16 mouse cellular contexts compared by ENCODE assay signal in the genomic region with DNA sequence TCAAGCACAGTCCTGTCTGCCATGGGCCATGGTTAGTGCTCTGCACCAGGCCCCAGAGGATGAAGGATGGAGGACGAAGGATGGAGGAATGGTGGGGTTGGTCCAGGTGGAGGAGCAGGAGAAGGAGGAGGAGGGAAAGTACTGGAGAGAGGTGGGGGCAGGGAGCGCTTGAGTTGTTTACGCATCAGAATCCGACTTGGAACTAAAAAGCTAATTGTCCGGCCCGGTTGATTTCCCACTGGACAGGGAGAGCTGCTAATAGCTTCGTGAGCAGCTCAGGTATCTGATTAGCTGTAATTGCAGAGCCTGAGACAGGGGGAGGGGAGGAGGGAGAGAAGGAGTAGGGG. TPM values are rescaled to one million over a fixed set of nuclear protein-coding genes. Genes with fewer than 3 reads are reported as not detected.
DNase-seq lines count a peak whose midpoint lies in the region; ATAC-seq and TF ChIP-seq lines count a peak whose summit lies in the region.
"Had no signal": no experiment of that assay in that cellular context is flagged by ENCODE, and none has a peak within 500 bp of the region (broad histone marks: within the 10 kb centered on the region; RNA-seq: fewer than 3 reads in every experiment).

No protein-coding gene starts in this region.

- no peak for DNase-seq in forebrain, embryonic 10.5 days (ENCODE audit: extremely low spot score, low spot score)
- DNase-seq in forebrain, embryonic 11.5 days (ENCODE audit: low spot score): no peak
- no peak for DNase-seq in forebrain, postnatal 0 days
- no peak for DNase-seq in limb, embryonic 14.5 days (ENCODE audit: low spot score)
- DNase-seq in T-cell, adult 2 months (ENCODE audit: low spot score): no peak
- no peak for DNase-seq in ovary, postnatal 36 days (ENCODE audit: low spot score)
- no peak for DNase-seq in layer of hippocampus, postnatal 36 days
- DNase-seq: cerebellum, postnatal 25 days; heart, adult 11 months; heart, postnatal 36 days; kidney, postnatal 36 days; liver; lung, postnatal 14 days; thymus, postnatal 36 days had no signal

- no peak for TF ChIP-seq POLR2A in limb, embryonic 14.5 days (IDR thresholded peaks at IDR 0.05; ENCODE audit: borderline replicate concordance, extremely low read depth, insufficient read depth, insufficient read length)

- H3K9ac ChIP-seq in forebrain, embryonic 11.5 days (ENCODE audit: low read length): no peak overlapping the region
- no peak overlapping the region for H3K9ac ChIP-seq in forebrain, postnatal 0 days
- H3K9ac ChIP-seq in limb, embryonic 14.5 days (ENCODE audit: low read depth, low read length, severe bottlenecking): no peak overlapping the region
- 0 out of 2 replicates have a peak overlapping the region, but pooled peaks have one; percentile 23 for H3K9ac ChIP-seq in neural tube, embryonic 15.5 days (replicated peaks)

- TF ChIP-seq CTCF in forebrain, postnatal 0 days (IDR thresholded peaks at IDR 0.05; ENCODE audit: low read depth): no peak

- H3K4me3 ChIP-seq in forebrain, embryonic 10.5 days: 0 out of 2 replicates have a peak overlapping the region, but pooled peaks have one; percentile 23
- H3K4me3 ChIP-seq in forebrain, embryonic 11.5 days (ENCODE audit: low read depth, low read length): no peak overlapping the region
- no peak overlapping the region for H3K4me3 ChIP-seq in forebrain, postnatal 0 days (ENCODE audit: low read depth, low read length)
- H3K4me3 ChIP-seq in limb, embryonic 14.5 days (replicated peaks; ENCODE audit: low read length): no peak overlapping the region
- H3K4me3 ChIP-seq in neural tube, embryonic 15.5 days (replicated peaks): no peak overlapping the region
- H3K4me3 ChIP-seq: myocyte had no signal

- H3K4me2 ChIP-seq in forebrain, embryonic 11.5 days (ENCODE audit: low read depth, low read length, severe bottlenecking): no peak overlapping the region
- H3K4me2 ChIP-seq in forebrain, postnatal 0 days (ENCODE audit: low read depth): peak overlapping the region; percentile 29
- 0 out of 2 replicates have a peak overlapping the region, but pooled peaks have one; percentile 16 for H3K4me2 ChIP-seq in limb, embryonic 14.5 days (replicated peaks; ENCODE audit: low read depth, low read length, severe bottlenecking)
- peak overlapping the region; percentile 34 for H3K4me2 ChIP-seq in neural tube, embryonic 15.5 days

- peak overlapping the region; percentile 60; the same call in 1 of the 2 replicates for H3K27ac ChIP-seq in forebrain, embryonic 10.5 days
- H3K27ac ChIP-seq in forebrain, embryonic 11.5 days (ENCODE audit: low read depth, low read length): no peak overlapping the region; the same call in 1 of the 2 replicates
- no peak overlapping the region for H3K27ac ChIP-seq in forebrain, postnatal 0 days (ENCODE audit: low read depth, low read length)
- no peak overlapping the region for H3K27ac ChIP-seq in limb, embryonic 14.5 days (replicated peaks; ENCODE audit: low read depth, low read length)
- peak overlapping the region; percentile 85 for H3K27ac ChIP-seq in neural tube, embryonic 15.5 days (replicated peaks)

- peaks cover 44% of the 10 kb centered on the region for H3K4me1 ChIP-seq in forebrain, embryonic 10.5 days
- H3K4me1 ChIP-seq in forebrain, embryonic 11.5 days (replicated peaks; ENCODE audit: control insufficient read depth, insufficient read depth, low read length): peaks cover 17% of the 10 kb centered on the region
- peaks cover 7% of the 10 kb centered on the region; the same call in 1 of the 2 replicates for H3K4me1 ChIP-seq in forebrain, postnatal 0 days (ENCODE audit: insufficient read depth)
- peaks cover 16% of the 10 kb centered on the region for H3K4me1 ChIP-seq in limb, embryonic 14.5 days (ENCODE audit: control insufficient read depth, insufficient read depth, low read length)
- H3K4me1 ChIP-seq in neural tube, embryonic 15.5 days: peaks cover 35% of the 10 kb centered on the region

- no peaks in the 10 kb centered on the region for H3K9me3 ChIP-seq in forebrain, embryonic 10.5 days
- H3K9me3 ChIP-seq in forebrain, embryonic 11.5 days (ENCODE audit: control insufficient read depth, low read length): no peaks in the 10 kb centered on the region
- H3K9me3 ChIP-seq in forebrain, postnatal 0 days (ENCODE audit: low read length): no peaks in the 10 kb centered on the region
- H3K9me3 ChIP-seq in limb, embryonic 14.5 days (ENCODE audit: control insufficient read depth, low read length): no peaks in the 10 kb centered on the region
- H3K9me3 ChIP-seq in neural tube, embryonic 15.5 days (replicated peaks): no peaks in the 10 kb centered on the region

- under 1% methylated on average over 7 of the region's 7 CpGs for WGBS in forebrain, embryonic 10.5 days
- WGBS in forebrain, embryonic 11.5 days: 2% methylated on average over 7 of the region's 7 CpGs
- 2% methylated on average over 7 of the region's 7 CpGs for WGBS in forebrain, postnatal 0 days
- 3% methylated on average over 7 of the region's 7 CpGs for WGBS in limb, embryonic 14.5 days
- 3% methylated on average over 7 of the region's 7 CpGs for WGBS in neural tube, embryonic 15.5 days

- no peak for ATAC-seq in forebrain, embryonic 11.5 days (replicated peaks; ENCODE audit: low FRiP score)
- no peak for ATAC-seq in forebrain, postnatal 0 days
- no peak for ATAC-seq in limb, embryonic 14.5 days (ENCODE audit: low FRiP score, low read depth)
- ATAC-seq in neural tube, embryonic 15.5 days (ENCODE audit: low FRiP score): peak; percentile 62

- H3K27me3 ChIP-seq in forebrain, embryonic 10.5 days (ENCODE audit: poor library complexity, severe bottlenecking): peaks cover 97% of the 10 kb centered on the region
- H3K27me3 ChIP-seq in forebrain, embryonic 11.5 days (ENCODE audit: control insufficient read depth, insufficient read depth, low read length): peaks cover 62% of the 10 kb centered on the region
- H3K27me3 ChIP-seq in forebrain, postnatal 0 days (ENCODE audit: insufficient read depth, low read length): peaks cover 42% of the 10 kb centered on the region
- no peaks in the 10 kb centered on the region; the same call in 1 of the 2 replicates for H3K27me3 ChIP-seq in limb, embryonic 14.5 days (ENCODE audit: control insufficient read depth, insufficient read depth, low read length)
- H3K27me3 ChIP-seq in neural tube, embryonic 15.5 days (replicated peaks): peaks cover 55% of the 10 kb centered on the region

- no peaks in the 10 kb centered on the region for H3K36me3 ChIP-seq in forebrain, embryonic 10.5 days (replicated peaks)
- H3K36me3 ChIP-seq in forebrain, embryonic 11.5 days (ENCODE audit: control insufficient read depth, insufficient read depth, low read length): no peaks in the 10 kb centered on the region
- no peaks in the 10 kb centered on the region for H3K36me3 ChIP-seq in forebrain, postnatal 0 days (ENCODE audit: insufficient read depth)
- no peaks in the 10 kb centered on the region for H3K36me3 ChIP-seq in limb, embryonic 14.5 days (ENCODE audit: control insufficient read depth, insufficient read depth, low read length)
- no peaks in the 10 kb centered on the region for H3K36me3 ChIP-seq in neural tube, embryonic 15.5 days

RNA-seq across cellular contexts. Expression of a gene that starts 53.5 kb away (rescaled TPM):
- polyA plus RNA-seq in forebrain, embryonic 10.5 days (2016; fragmentation: Nextera tagmentation; extraction: Ambion mirVana): 5.9 and 6.9 TPM in 2 replicates
- 5.4 and 6.7 TPM in 2 replicates for polyA plus RNA-seq in forebrain, embryonic 11.5 days (2014; fragmentation: Nextera tagmentation; extraction: Ambion mirVana)
- 5.1 and 5.4 TPM in 2 replicates for total RNA-seq in forebrain, postnatal 0 days (2014; rRNA removed)
- polyA plus RNA-seq in forebrain, postnatal 0 days (2015; fragmentation: Nextera tagmentation; extraction: Ambion mirVana): 7.1 and 9.9 TPM in 2 replicates
- 6.5 and 7.0 TPM in 2 replicates for polyA plus RNA-seq in limb, embryonic 14.5 days (2012; rRNA removed)
- 5.5 and 7.4 TPM in 2 replicates for polyA plus RNA-seq in limb, embryonic 14.5 days (2014; fragmentation: Nextera tagmentation; extraction: Ambion mirVana)
- polyA plus RNA-seq in neural tube, embryonic 15.5 days (2015; fragmentation: Nextera tagmentation; extraction: Ambion mirVana): 8.4 and 8.5 TPM in 2 replicates
- total RNA-seq in layer of hippocampus, postnatal 36 days (2021): 1 to 10 TPM; 1.2 to 1.9 TPM

Comparison
In these comparisons a context has a peak if more than half of its experiments do, and no peak if none do; other contexts are left out.
1. H3K27ac ChIP-seq: peak in forebrain, embryonic 10.5 days (single experiment) and neural tube, embryonic 15.5 days (single experiment); none in forebrain, embryonic 11.5 days (single experiment), forebrain, postnatal 0 days (single experiment) and limb, embryonic 14.5 days (single experiment).